Mouse (Mus musculus) lung, postnatal 0 days (tissue): ENCODE results near the gene Srrt. TPM values are rescaled to one million over a fixed set of nuclear protein-coding genes. Genes with fewer than 3 reads are reported as not detected.
A peak's percentile ranks its signal among the peaks of the same experiment; 100 is the strongest.

Source experiments
- ATAC-seq: fragments of 200-750 bp; cut with Nextera tagmentation; 2 replicates; pipeline ENCODE4 v1.8.0; 2017; ENCODE audit warnings: moderate library complexity
- DNase-seq: peaks from one replicate; pipeline ENCODE4 v3.0.0-alpha.2; 2016; ENCODE audit warnings: low spot score
- H3K27ac ChIP-seq: fragments of 300-500 bp; sonication (generic); 2 replicates; pipeline ENCODE4 v1.5.1; 2014; ENCODE audit warnings: antibody characterized with exemption, mild to moderate bottlenecking, low read length, mixed read lengths
- H3K27me3 ChIP-seq: fragments of 300-500 bp; sonication (generic); replicated peaks from 2 replicates; pipeline ENCODE4 v1.6.1; 2014; ENCODE audit warnings: low read length, mixed read lengths; ENCODE audit not compliant: insufficient read depth
- H3K36me3 ChIP-seq: fragments of 300-500 bp; sonication (generic); 2 replicates; pipeline ENCODE4 v1.6.1; 2014; ENCODE audit warnings: low read length, mixed read lengths; ENCODE audit not compliant: insufficient read depth
- H3K4me1 ChIP-seq: fragments of 300-500 bp; sonication (generic); 2 replicates; pipeline ENCODE4 v1.6.1; 2014; ENCODE audit warnings: antibody characterized with exemption, low read depth, low read length, mixed read lengths; ENCODE audit not compliant: insufficient read depth
- H3K4me2 ChIP-seq: fragments of 300-500 bp; sonication (generic); replicated peaks from 2 replicates; pipeline ENCODE4 v1.6.1; 2014; ENCODE audit warnings: low read depth, mild to moderate bottlenecking, low read length, moderate library complexity, mixed read lengths
- H3K4me3 ChIP-seq: fragments of 300-500 bp; sonication (generic); 2 replicates; pipeline ENCODE4 v1.5.1; 2014; ENCODE audit warnings: low read depth, low read length
- H3K9ac ChIP-seq: fragments of 300-500 bp; sonication (generic); replicated peaks from 2 replicates; pipeline ENCODE4 v1.6.1; 2014; ENCODE audit warnings: low read depth, mild to moderate bottlenecking
- H3K9me3 ChIP-seq: fragments of 300-500 bp; sonication (generic); 2 replicates; pipeline ENCODE4 v1.6.1; 2016; ENCODE audit warnings: low read length, mixed read lengths
- CTCF ChIP-seq: IDR thresholded peaks from 2 replicates; pipeline ENCODE4 v1.5.1; 2016; ENCODE audit warnings: antibody characterized with exemption, mild to moderate bottlenecking
- EP300 ChIP-seq: IDR thresholded peaks from 2 replicates; pipeline ENCODE4 v1.6.1; 2016; ENCODE audit warnings: antibody characterized with exemption, mild to moderate bottlenecking, control low read depth
- WGBS: fragments of 180-500 bp; shearing (Covaris S2); extraction: QIAGEN DNeasy Blood & Tissue Kit; methylation state at CpG from one replicate; pipeline ENCODE4 v1.1.7; 2014; 5-methylcytosine and 5-hydroxymethylcytosine counted together
- polyA plus RNA-seq: library from polyadenylated mRNA; unstranded; fragments of >200 nt; fragmentation: Nextera tagmentation; extraction: Ambion mirVana; gene quantifications from 2 replicates; pipeline ENCODE4 v1.2.1, GENCODE M21; 2015

Gene Srrt
- polyA plus RNA-seq, 1 experiment from 2014 or later = 30.9 TPM

DNA sequence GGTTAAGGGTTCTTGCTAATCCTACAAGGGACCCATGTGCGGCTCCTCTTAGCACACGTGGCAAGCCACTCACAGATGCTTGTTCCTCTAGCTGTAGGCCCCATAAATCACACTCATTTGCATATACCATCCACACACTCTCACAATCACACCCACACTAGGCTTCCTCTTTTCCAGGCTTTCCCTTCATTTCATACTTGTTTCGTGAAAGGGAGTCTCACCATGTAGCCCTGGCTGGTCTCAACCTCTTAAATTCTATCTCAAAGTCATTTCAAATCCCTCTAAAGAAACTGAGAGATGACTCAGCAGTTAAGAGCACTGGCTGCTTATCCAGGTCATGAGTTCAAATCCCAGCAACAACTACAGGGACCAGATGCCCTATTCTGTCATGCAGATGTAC, 1.7 kb downstream of the Srrt start:
- whole genome bisulfite sequencing = 56% methylated on average over 3 of the region's 3 CpGs
- H3K4me1 ChIP-seq = peaks cover 16% of the 10 kb centered on the region; the same call in 1 of the 2 replicates
- ATAC-seq = no peak
- H3K27me3 ChIP-seq = no peaks in the 10 kb centered on the region
- no peak overlapping the region for H3K27ac ChIP-seq
- no peak for TF ChIP-seq EP300
- TF ChIP-seq CTCF = no peak
- H3K9ac ChIP-seq = no peak overlapping the region
- peak overlapping the region; percentile 74 for H3K4me2 ChIP-seq
- peaks cover 28% of the 10 kb centered on the region for H3K36me3 ChIP-seq
- no peak for DNase-seq
- no peak overlapping the region for H3K4me3 ChIP-seq
- no peaks in the 10 kb centered on the region for H3K9me3 ChIP-seq

DNA sequence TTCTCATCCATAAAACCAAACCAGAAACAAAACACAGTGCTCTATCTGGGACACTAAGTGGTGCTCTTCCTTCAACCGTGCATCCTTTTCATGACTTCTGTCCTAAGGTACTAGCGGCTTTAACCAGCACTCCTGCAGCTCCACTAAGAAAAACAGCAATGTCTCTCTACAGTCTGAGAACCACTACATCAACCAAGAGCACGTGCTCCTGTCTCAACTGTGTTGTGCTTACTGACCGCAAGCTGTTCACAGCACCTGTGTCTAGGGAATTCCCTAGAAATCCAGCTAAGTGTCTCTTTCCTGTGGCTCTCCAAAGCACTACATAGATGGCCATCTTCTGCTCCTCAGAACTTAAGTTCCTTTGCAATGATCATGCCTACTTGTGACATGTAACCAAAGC, 2.7 kb downstream of the Srrt start:
- no peaks in the 10 kb centered on the region for H3K9me3 ChIP-seq
- H3K4me2 ChIP-seq = no peak overlapping the region
- H3K27me3 ChIP-seq = no peaks in the 10 kb centered on the region
- H3K4me1 ChIP-seq = peaks cover 16% of the 10 kb centered on the region; the same call in 1 of the 2 replicates
- 46% methylated on average over 4 of the region's 4 CpGs for WGBS
- no peak overlapping the region for H3K27ac ChIP-seq
- TF ChIP-seq EP300 = no peak
- TF ChIP-seq CTCF = no peak
- H3K36me3 ChIP-seq = peaks cover 27% of the 10 kb centered on the region
- ATAC-seq = no peak
- DNase-seq = no peak
- no peak overlapping the region for H3K9ac ChIP-seq
- no peak overlapping the region for H3K4me3 ChIP-seq

DNA sequence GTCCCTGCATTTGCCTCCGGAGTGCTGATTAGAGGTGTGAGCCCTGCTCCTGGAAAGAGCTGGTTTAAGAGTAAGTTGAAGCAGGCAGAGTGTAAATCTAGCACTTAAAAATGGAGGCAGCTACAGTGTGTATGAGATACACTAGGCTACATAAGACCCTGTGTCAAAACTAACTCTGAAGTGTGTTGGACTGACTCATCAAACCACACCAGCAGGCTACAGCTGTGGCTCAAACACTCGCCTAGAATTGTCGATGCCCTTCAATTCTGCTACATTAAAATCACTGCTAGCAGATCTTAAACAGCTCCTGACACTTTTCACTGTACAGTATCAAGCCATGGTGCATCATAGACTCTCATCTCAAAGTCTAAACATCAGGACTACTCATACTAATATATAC, 3.3 kb downstream of the Srrt start:
- no peak overlapping the region for H3K9ac ChIP-seq
- peaks cover 16% of the 10 kb centered on the region; the same call in 1 of the 2 replicates for H3K4me1 ChIP-seq
- DNase-seq = no peak
- H3K27ac ChIP-seq = no peak overlapping the region
- H3K4me3 ChIP-seq = no peak overlapping the region
- TF ChIP-seq EP300 (no peak), CTCF (no peak)
- H3K27me3 ChIP-seq = no peaks in the 10 kb centered on the region
- no peaks in the 10 kb centered on the region for H3K9me3 ChIP-seq
- H3K36me3 ChIP-seq = peaks cover 30% of the 10 kb centered on the region
- WGBS = 60% methylated on average over 3 of the region's 3 CpGs
- H3K4me2 ChIP-seq = no peak overlapping the region
- no peak for ATAC-seq

DNA sequence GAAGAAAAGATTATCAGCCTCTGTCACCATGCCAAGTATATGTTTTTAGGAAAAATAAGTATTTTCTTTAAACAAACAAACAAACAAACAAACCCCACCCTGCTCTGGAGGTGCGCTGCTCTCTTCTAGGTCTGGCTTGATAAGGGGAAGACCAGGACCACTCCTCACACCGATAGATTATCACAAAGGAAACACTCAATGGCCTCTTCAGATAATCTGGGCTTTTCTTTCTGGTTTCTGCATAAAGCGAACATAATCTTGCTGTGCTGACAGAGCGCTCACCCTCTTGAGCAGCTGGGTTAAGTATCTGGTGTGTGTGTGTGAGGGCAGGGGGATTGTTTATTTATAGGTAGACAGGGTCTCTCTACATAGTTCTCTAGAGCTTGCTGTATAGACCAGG, 3.9 kb downstream of the Srrt start:
- no peak overlapping the region for H3K9ac ChIP-seq
- no peak overlapping the region for H3K4me3 ChIP-seq
- no peak overlapping the region for H3K27ac ChIP-seq
- peaks cover 34% of the 10 kb centered on the region for H3K36me3 ChIP-seq
- WGBS = 45% methylated on average over 4 of the region's 4 CpGs
- no peak overlapping the region for H3K4me2 ChIP-seq
- no peaks in the 10 kb centered on the region for H3K27me3 ChIP-seq
- no peak for ATAC-seq
- peaks cover 16% of the 10 kb centered on the region; the same call in 1 of the 2 replicates for H3K4me1 ChIP-seq
- DNase-seq = no peak
- H3K9me3 ChIP-seq = no peaks in the 10 kb centered on the region
- TF ChIP-seq EP300 (no peak), CTCF (no peak)

DNA sequence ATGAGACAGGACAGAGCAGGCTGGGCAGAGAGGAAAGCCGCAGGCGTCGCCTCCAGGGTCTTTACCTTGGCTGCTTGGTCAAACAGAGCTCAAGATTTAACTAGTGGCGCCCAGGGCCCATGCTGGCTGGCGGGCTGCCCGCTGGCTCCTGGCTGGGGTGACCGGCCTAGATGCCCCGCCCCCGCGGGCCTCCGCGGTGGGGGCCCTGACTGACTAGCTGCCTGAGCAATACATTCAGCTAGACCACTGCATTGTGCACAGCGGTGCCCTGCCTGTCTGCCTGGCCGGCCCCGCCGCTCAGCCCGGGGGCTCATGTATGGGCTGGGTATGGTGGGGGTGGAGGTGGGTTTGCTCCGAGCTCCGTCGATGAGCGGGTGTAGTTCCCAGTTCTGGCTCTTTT, 6.2 kb downstream of the Srrt start:
- Histone ChIP-seq H3K27ac (no peak overlapping the region), H3K4me2 (no peak overlapping the region), H3K4me1 (peaks cover 14% of the 10 kb centered on the region; the same call in 1 of the 2 replicates), H3K9ac (no peak overlapping the region), H3K9me3 (no peaks in the 10 kb centered on the region), H3K4me3 (no peak overlapping the region), H3K36me3 (peaks cover 56% of the 10 kb centered on the region), H3K27me3 (no peaks in the 10 kb centered on the region)
- DNase-seq (no peak), ATAC-seq (peak; percentile 36; the same call in 1 of the 2 replicates)
- TF ChIP-seq CTCF (no peak), EP300 (no peak)
- 61% methylated on average over 20 of the region's 21 CpGs for WGBS

DNA sequence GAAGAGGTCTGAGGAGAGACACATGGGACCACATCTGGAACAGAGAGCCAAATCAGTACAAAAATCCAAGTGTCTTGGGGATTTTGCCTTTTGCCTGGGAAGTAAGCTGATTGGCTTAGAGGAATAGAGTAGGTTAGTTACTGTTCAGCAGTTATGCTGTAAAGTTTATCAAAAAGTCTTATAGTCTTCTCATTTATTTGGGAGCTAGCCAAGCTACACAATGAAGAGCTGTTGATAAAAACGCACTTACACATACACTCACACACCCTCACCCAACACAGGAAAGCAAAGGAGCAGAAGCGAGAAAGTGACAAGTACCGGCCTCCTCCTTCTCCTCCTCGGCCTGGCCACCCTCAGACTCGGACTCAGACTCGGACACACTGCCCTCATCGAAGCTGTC, 8.2 kb downstream of the Srrt start:
- H3K4me3 ChIP-seq = no peak overlapping the region
- TF ChIP-seq EP300 = no peak
- TF ChIP-seq CTCF = no peak
- H3K9me3 ChIP-seq = no peaks in the 10 kb centered on the region
- no peak for DNase-seq
- no peaks in the 10 kb centered on the region for H3K27me3 ChIP-seq
- H3K4me1 ChIP-seq = peaks cover 5% of the 10 kb centered on the region
- H3K9ac ChIP-seq = no peak overlapping the region
- no peak overlapping the region for H3K27ac ChIP-seq
- WGBS = 69% methylated on average over 7 of the region's 7 CpGs
- ATAC-seq = no peak
- H3K4me2 ChIP-seq = no peak overlapping the region
- H3K36me3 ChIP-seq = peaks cover 60% of the 10 kb centered on the region

DNA sequence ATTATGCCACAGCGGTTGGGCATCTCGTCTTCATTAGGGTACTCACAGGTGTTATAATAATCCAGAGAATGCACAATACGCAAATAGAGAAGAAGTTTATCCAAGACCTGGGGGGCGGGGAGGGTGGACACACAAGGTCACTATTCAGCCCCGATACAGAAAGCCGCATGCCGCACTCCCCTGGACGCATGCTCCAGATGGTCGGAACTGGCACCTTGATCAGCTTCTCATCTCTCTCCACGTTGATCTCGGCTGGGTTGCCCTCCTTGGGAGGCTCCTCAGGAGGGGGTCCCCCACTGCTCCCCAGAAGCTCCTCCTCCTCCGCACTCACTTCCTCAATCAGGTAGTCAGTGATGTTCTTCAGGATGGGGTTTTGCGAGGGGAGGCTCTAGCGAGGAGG, 10.3 kb downstream of the Srrt start:
- Histone ChIP-seq H3K4me2 (no peak overlapping the region), H3K4me3 (no peak overlapping the region), H3K27me3 (no peaks in the 10 kb centered on the region), H3K9ac (no peak overlapping the region), H3K4me1 (peaks cover 5% of the 10 kb centered on the region), H3K36me3 (peaks cover 58% of the 10 kb centered on the region), H3K9me3 (no peaks in the 10 kb centered on the region), H3K27ac (no peak overlapping the region)
- no peak for DNase-seq
- ATAC-seq = no peak
- WGBS = 86% methylated on average over 14 of the region's 14 CpGs
- TF ChIP-seq EP300 (no peak), CTCF (no peak)
